Mouse (Mus musculus): ENCODE measurements at regions not wholly inside any gene's neighbourhood (a gene's known extent, or its start where the extent isn't known, plus 50 kb on each side); places are given as distances from the start of the nearest gene placed in this dataset.

GRCm38 (mm10) chr16:8918741-8919535 lies 89.0 kb downstream of the 1810013L24Rik start:
- TF ChIP-seq POLR2A (IDR thresholded peaks at IDR 0.05; ENCODE audit: insufficient read length, low read depth) (no peak), TCF12 (IDR thresholded peaks at IDR 0.05; ENCODE audit: insufficient read depth, poor library complexity, severe bottlenecking) (no peak), TCF3 (IDR thresholded peaks at IDR 0.05; ENCODE audit: insufficient read length, low read depth) (no peak), MYOG (IDR thresholded peaks at IDR 0.05; ENCODE audit: control insufficient read depth in 1 of 3, insufficient read depth in 1 of 3, insufficient read length in 2 of 3, low read depth in 2 of 3) (no peak), MAX (IDR thresholded peaks at IDR 0.05; ENCODE audit: low read depth) (no peak), POLR2AphosphoS2 (IDR thresholded peaks at IDR 0.05; ENCODE audit: insufficient read length, low read depth) (no peak), MYOD1 (IDR thresholded peaks at IDR 0.05; ENCODE audit: control insufficient read depth in 1 of 3, insufficient read length in 2 of 3, low read depth in 2 of 3) (no peak), USF1 (IDR thresholded peaks at IDR 0.05; ENCODE audit: low read depth) (no peak), SRF (IDR thresholded peaks at IDR 0.05; ENCODE audit: control insufficient read depth, insufficient read length, low read depth) (no peak), E2F4 (IDR thresholded peaks at IDR 0.05; ENCODE audit: insufficient read depth) (no peak), REST (IDR thresholded peaks at IDR 0.05; ENCODE audit: insufficient read depth, insufficient read length) (no peak)

All from myocyte (in vitro differentiated cells).